Mouse (Mus musculus) stomach, embryonic 14.5 days (tissue): ENCODE measurements at regions not wholly inside any gene's neighbourhood (a gene's known extent, or its start where the extent isn't known, plus 50 kb on each side); places are given as distances from the start of the nearest gene placed in this dataset.

Source experiments
- ATAC-seq: fragments of 200-750 bp; cut with Nextera tagmentation; 2 replicates; pipeline ENCODE4 v1.8.0; 2017; ENCODE audit warnings: low read depth, moderate TSS enrichment; ENCODE audit not compliant: insufficient number of reproducible peaks, insufficient read depth, low FRiP score
- H3K27ac ChIP-seq: fragments of 300-500 bp; sonication (generic); 2 replicates; pipeline ENCODE4 v1.5.1; 2014; ENCODE audit warnings: mild to moderate bottlenecking, low read length, moderate library complexity, mixed read lengths
- H3K27me3 ChIP-seq: fragments of 300-500 bp; sonication (generic); 2 replicates; pipeline ENCODE4 v1.6.1; 2014; ENCODE audit warnings: low read length, control low read depth, mixed read lengths; ENCODE audit not compliant: control insufficient read depth, insufficient read depth
- H3K36me3 ChIP-seq: fragments of 300-500 bp; sonication (generic); 2 replicates; pipeline ENCODE4 v1.6.1; 2014; ENCODE audit warnings: mild to moderate bottlenecking, control low read depth, low read length, moderate library complexity, mixed read lengths; ENCODE audit not compliant: control insufficient read depth, insufficient read depth
- H3K4me1 ChIP-seq: fragments of 300-500 bp; sonication (generic); 2 replicates; pipeline ENCODE4 v1.6.1; 2014; ENCODE audit warnings: low read length, control low read depth, mixed read lengths; ENCODE audit not compliant: control insufficient read depth, insufficient read depth
- H3K4me2 ChIP-seq: fragments of 300-500 bp; sonication (generic); replicated peaks from 2 replicates; pipeline ENCODE4 v1.6.1; 2014; ENCODE audit warnings: low read depth, low read length, control low read depth
- H3K4me3 ChIP-seq: fragments of 300-500 bp; sonication (generic); 2 replicates; pipeline ENCODE4 v1.5.1; 2014; ENCODE audit warnings: low read depth, low read length, control low read depth
- H3K9ac ChIP-seq: fragments of 300-500 bp; sonication (generic); replicated peaks from 2 replicates; pipeline ENCODE4 v1.6.1; 2014; ENCODE audit warnings: low read depth, mild to moderate bottlenecking, control low read depth, low read length, moderate library complexity, mixed read lengths
- H3K9me3 ChIP-seq: fragments of 300-500 bp; sonication (generic); 2 replicates; pipeline ENCODE4 v1.6.1; 2016; ENCODE audit warnings: low read depth, low read length, control low read depth; ENCODE audit not compliant: control insufficient read depth
- WGBS: fragments of 180-500 bp; shearing (Covaris S2); extraction: QIAGEN DNeasy Blood & Tissue Kit; methylation state at CpG from one replicate; pipeline ENCODE4 v1.1.7; 2014; 5-methylcytosine and 5-hydroxymethylcytosine counted together

DNA sequence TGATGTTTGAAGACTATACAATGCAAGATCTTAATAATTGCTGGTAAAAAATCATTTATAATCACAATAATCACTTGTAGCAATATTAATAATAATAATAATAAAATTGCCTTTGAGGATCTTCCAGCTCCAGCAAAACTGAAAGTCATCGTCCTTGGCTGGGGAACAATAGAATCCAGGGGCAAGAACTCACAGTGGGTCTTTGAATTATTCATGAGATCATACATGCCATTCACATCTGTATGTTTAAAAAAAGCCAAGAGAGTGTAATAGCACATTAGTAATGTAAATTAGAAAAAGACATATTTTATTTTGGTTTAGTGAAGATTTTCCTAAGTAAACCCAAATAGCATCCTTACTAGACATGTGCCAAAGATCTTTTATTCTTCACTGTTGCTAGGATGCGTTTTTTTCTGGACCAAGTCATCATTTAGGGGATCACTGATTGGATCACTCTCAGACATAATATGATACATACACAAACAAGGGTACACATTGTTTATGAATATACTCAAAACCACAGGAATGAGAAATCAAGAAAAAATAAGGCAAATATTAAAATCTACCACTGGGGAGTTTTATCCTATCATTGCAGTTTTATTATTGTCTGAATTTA, 392.3 kb downstream of the Atp6ap1l start:
- no peak for ATAC-seq
- H3K9me3 ChIP-seq: no peaks in the 10 kb centered on the region
- H3K4me2 ChIP-seq: no peak overlapping the region
- no peak overlapping the region for H3K9ac ChIP-seq
- H3K27me3 ChIP-seq: no peaks in the 10 kb centered on the region
- WGBS: 83% methylated on average over 2 of the region's 2 CpGs
- H3K36me3 ChIP-seq: no peaks in the 10 kb centered on the region
- H3K27ac ChIP-seq: no peak overlapping the region
- H3K4me3 ChIP-seq: no peak overlapping the region
- no peaks in the 10 kb centered on the region for H3K4me1 ChIP-seq

DNA sequence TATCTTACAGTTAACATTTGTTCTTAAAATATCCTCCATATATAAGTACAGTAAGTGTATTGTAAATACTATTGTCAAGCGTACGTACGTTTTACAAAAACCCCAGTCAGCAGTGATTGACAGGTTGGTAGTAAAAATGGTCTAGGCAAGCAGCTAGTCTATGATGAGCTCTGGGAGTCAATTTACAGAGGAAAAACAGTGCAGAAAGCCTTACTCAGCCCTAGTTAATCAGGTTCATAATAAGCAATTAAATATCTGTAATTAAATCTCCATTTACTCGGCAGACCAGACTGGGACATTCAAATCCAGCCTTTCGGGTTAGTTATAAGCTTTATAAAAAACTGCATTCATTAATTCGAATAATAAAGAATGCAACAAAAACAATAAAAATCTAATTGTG, 394.7 kb downstream of the Atp6ap1l start:
- H3K4me1 ChIP-seq: no peaks in the 10 kb centered on the region
- H3K4me2 ChIP-seq: no peak overlapping the region
- H3K36me3 ChIP-seq: no peaks in the 10 kb centered on the region
- WGBS: 84% methylated on average over 6 of the region's 6 CpGs
- no peak overlapping the region for H3K9ac ChIP-seq
- no peak overlapping the region for H3K4me3 ChIP-seq
- no peaks in the 10 kb centered on the region for H3K9me3 ChIP-seq
- no peak overlapping the region for H3K27ac ChIP-seq
- no peaks in the 10 kb centered on the region for H3K27me3 ChIP-seq
- ATAC-seq: no peak

DNA sequence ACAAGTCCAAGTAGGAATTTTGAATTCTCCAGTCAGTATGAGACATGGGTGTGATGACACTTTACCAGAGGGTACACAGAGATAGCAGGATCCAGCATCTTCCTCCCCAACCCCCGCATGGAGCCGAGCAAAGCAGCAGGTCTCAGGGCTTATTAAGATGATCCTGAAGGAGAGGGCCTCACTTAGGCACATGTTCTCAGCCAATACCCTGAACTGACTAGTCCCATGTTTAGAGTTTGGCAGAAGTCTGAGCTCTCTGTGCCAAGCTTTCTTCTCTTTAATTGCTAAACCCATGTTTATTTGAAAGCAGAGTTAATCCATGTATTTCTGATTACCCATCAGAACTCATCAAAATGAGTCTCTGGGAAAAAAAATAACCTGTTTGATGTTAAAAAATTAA, 402.0 kb downstream of the Atp6ap1l start:
- no peaks in the 10 kb centered on the region for H3K27me3 ChIP-seq
- no peak overlapping the region for H3K9ac ChIP-seq
- no peaks in the 10 kb centered on the region for H3K4me1 ChIP-seq
- no peaks in the 10 kb centered on the region for H3K36me3 ChIP-seq
- no peak overlapping the region for H3K4me2 ChIP-seq
- 82% methylated on average over 2 of the region's 2 CpGs for WGBS
- H3K27ac ChIP-seq: no peak overlapping the region
- no peak for ATAC-seq
- H3K9me3 ChIP-seq: no peaks in the 10 kb centered on the region
- H3K4me3 ChIP-seq: no peak overlapping the region

DNA sequence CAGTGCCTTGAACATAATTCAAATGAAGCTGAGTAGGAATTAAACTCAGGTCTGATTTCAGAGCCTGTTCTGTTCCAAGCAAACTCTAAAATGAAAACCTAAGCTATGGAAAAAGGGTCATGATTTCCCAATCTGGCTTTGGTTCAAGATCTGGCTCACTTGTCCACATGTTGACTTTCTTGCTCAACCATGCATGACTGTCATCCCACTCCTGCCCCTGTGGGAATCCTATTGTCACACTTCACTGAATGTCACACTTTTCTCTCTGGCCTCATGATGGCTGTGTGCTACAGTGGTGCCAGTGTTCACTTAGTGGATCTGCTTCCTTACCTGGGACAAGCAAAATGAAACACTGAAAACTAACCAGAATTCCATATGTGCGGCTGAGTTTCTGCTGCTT, 403.0 kb downstream of the Atp6ap1l start:
- Histone ChIP-seq H3K4me1 (no peaks in the 10 kb centered on the region), H3K9me3 (no peaks in the 10 kb centered on the region), H3K4me3 (no peak overlapping the region), H3K27me3 (no peaks in the 10 kb centered on the region), H3K36me3 (no peaks in the 10 kb centered on the region), H3K27ac (no peak overlapping the region), H3K4me2 (no peak overlapping the region), H3K9ac (no peak overlapping the region)
- no peak for ATAC-seq
- 88% methylated on average over 1 of the region's 1 CpGs for WGBS

DNA sequence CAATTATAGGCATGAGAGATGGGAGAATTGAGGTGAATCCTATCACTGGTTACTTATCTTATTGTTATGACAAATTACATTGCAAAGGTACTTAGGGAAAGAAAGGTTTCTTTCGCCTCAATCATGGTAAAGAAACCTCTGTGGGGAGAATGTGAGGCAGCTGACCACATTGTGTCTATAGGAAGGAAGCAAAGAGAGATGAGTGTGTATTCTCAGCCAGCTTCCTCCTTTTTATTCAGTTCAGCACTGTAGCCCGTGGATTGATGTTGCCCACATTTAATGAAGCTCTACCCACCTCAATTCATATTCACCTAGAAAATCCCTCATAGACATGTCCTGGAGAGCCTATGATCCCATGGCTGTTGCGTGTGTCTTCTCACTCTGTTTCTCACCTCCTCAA, 406.2 kb downstream of the Atp6ap1l start:
- H3K9me3 ChIP-seq: no peaks in the 10 kb centered on the region
- H3K4me2 ChIP-seq: no peak overlapping the region
- H3K4me3 ChIP-seq: no peak overlapping the region
- no peaks in the 10 kb centered on the region for H3K27me3 ChIP-seq
- 78% methylated on average over 3 of the region's 3 CpGs for WGBS
- H3K36me3 ChIP-seq: no peaks in the 10 kb centered on the region
- H3K4me1 ChIP-seq: no peaks in the 10 kb centered on the region
- no peak overlapping the region for H3K9ac ChIP-seq
- no peak for ATAC-seq
- H3K27ac ChIP-seq: no peak overlapping the region

DNA sequence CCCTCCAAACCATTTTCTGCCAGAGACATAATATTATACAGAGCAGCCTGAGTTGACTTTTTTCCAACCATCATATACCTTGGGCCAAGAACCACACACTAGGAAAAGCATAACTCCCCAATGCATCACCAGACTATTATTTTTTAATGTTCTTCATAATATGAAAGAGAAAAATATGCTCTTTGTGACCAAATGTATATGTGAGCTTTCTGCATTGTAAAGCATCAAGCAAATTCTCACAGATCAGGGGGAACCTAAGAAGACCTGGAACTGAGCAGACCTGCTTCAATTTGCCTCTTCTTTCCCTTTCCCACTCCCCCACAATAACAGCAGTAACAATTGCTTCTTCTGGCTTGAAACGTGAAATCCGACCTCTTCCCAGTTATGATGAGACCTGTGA, 407.6 kb downstream of the Atp6ap1l start:
- H3K9ac ChIP-seq: no peak overlapping the region
- H3K4me1 ChIP-seq: no peaks in the 10 kb centered on the region
- no peak overlapping the region for H3K4me3 ChIP-seq
- H3K27ac ChIP-seq: no peak overlapping the region
- H3K36me3 ChIP-seq: no peaks in the 10 kb centered on the region
- no peaks in the 10 kb centered on the region for H3K27me3 ChIP-seq
- no peak overlapping the region for H3K4me2 ChIP-seq
- WGBS: 40% methylated on average over 2 of the region's 2 CpGs
- no peak for ATAC-seq
- no peaks in the 10 kb centered on the region for H3K9me3 ChIP-seq

DNA sequence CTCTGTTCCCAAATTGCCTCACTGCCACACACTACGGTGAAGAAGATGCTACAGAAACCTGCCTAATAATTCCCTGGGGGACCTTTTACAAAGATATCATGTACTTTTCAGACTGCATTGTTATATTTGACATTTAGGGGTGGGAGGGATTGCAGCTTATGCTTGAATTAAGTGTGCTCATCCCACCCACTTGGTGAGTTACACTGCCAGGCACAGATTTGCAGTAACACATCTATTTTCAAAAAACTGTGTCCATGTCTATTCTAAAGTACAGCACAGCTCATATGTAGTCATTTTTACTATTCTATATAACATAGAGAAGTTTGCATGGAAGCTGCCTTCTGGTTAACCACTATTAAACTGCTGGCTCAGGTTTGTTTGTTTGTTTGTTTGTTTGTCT, 404.3 kb upstream of the Xrcc4 start:
- Histone ChIP-seq H3K27me3 (no peaks in the 10 kb centered on the region), H3K9ac (no peak overlapping the region), H3K4me3 (no peak overlapping the region), H3K4me2 (no peak overlapping the region), H3K4me1 (no peaks in the 10 kb centered on the region), H3K9me3 (no peaks in the 10 kb centered on the region), H3K36me3 (no peaks in the 10 kb centered on the region), H3K27ac (no peak overlapping the region)
- ATAC-seq: no peak
- 67% methylated on average over 1 of the region's 1 CpGs for WGBS

DNA sequence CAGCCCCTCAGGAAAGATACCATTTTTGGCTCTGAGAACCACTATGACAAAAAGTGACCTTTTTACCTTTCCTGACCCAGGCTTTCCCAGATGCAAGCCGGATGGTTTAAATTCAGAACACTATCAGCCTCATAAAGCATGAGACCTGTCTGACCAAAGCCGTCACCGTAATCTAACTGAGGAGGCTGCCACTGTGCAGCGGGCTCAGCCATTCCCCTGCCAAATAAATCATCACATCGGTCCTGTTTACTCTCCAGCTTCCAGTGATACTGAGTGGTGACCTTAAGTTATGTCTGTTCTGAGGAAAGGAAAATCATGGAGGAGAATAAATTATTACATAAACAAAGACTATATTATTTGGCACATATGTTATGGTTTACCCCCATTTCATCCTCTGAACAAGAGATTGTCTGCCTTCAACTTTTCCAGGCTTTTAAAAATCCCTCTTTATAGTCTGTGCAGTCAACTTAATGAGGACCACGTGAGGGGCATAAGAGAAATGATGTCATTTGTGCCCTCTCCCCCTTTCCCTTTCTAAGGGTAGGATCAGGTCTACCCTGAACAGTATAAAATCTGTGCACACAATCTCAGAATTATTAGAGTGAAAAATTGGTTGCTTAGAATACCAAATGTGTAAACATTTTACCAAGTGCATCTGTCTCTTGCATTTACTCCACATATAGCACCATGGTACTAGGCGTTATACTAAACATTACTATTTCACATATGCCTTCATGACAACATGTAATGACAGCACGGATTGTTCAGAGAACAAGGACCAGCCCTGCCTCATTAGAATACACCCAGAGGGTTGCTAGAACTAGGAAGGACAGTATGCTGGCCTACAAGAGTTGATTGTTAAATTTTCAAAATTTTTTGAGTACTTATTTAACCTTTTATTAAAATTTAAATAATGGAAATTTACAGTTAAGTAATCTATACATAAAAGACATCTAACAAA, 401.9 kb upstream of the Xrcc4 start:
- 23% methylated on average over 8 of the region's 8 CpGs for WGBS
- no peaks in the 10 kb centered on the region for H3K36me3 ChIP-seq
- no peak overlapping the region for H3K9ac ChIP-seq
- H3K4me1 ChIP-seq: no peaks in the 10 kb centered on the region
- no peaks in the 10 kb centered on the region for H3K9me3 ChIP-seq
- H3K27ac ChIP-seq: no peak overlapping the region
- H3K4me2 ChIP-seq: no peak overlapping the region
- no peak overlapping the region for H3K4me3 ChIP-seq
- no peaks in the 10 kb centered on the region for H3K27me3 ChIP-seq
- no peak for ATAC-seq
